Mouse (Mus musculus) liver, adult (tissue): ENCODE results near the gene Fzd2.

Experiments
- GATA4 ChIP-seq: IDR thresholded peaks from 2 replicates; pipeline ENCODE4 v1.6.1; 2014; ENCODE audit warnings: mild to moderate bottlenecking, low read length; ENCODE audit not compliant: insufficient replicate concordance

Gene Fzd2

GRCm38 (mm10) chr11:102631203-102631602 is 27.0 kb downstream of the Fzd2 start:
- no peak for TF ChIP-seq GATA4

DNA sequence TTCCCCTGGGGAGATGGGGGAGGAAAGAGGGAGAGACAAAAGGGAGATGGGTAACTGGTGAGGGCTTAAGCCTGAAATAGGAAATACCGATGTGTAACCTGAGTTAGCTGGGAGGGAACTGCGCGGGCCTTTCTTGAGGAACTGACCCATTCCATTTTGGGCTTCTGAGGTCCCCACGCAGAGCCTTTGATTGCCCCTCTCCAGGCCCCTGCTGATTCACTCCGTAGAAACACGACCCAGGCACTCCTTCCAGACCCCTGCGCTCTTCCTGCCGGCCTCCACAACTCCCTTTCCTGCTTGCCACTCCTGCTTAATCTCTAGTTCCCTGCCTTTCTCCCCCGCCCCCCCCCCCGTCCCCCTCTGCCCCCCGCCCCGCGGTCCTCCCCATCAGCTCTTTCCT is 28.5 kb downstream of the Fzd2 start:
- no peak for TF ChIP-seq GATA4

GRCm38 (mm10) chr11:102633379-102633778 is 29.2 kb downstream of the Fzd2 start:
- TF ChIP-seq GATA4, result no peak

DNA sequence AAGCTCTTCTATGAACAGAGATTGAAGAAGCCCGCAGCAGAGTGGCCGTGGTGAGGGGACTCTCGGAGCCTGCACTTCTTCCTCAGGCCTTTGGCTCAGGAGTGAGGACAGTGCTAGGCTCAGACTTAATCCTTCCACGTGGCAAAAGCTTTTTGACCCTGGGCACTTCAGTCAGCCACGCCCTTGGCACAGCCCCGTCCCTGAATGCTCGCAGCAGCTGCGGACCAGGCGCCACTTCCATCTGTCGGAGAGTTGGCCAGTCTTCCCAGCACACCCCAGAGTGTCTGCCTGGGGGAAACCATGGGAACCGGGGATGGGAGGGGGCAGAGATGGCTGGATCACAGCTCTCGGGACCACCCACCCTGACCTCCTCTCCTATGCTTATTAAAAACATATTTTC is 32.7 kb downstream of the Fzd2 start:
- TF ChIP-seq GATA4, result no peak

DNA sequence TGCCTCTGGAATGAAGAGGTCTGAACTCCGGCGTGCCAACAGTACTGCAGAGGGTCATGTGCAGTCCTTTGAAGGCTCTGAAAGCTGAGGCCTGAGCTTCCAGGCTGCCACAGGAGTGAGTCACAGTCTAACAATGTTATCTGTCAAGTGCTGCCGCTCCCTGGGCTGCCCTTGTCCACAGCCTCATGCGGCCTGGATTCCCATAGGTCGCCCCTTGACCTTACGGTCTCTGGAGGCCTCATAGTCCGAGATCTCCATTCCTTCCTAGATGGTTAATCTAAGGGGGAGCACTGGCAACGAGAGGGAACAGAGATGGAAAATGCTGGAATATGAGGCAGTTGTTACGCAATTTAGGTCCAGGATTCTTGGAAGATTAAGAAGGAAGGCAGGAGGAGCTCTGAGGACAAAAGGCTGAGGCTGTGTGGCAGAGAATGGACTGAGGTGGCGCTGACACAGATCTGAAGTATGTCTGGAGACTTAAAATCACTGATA is 39.7 kb downstream of the Fzd2 start:
- TF ChIP-seq GATA4, result no peak

GRCm38 (mm10) chr11:102646226-102646625 is 42.0 kb downstream of the Fzd2 start:
- no peak for TF ChIP-seq GATA4

GRCm38 (mm10) chr11:102647885-102648284 is 43.7 kb downstream of the Fzd2 start:
- TF ChIP-seq GATA4, result no peak

DNA sequence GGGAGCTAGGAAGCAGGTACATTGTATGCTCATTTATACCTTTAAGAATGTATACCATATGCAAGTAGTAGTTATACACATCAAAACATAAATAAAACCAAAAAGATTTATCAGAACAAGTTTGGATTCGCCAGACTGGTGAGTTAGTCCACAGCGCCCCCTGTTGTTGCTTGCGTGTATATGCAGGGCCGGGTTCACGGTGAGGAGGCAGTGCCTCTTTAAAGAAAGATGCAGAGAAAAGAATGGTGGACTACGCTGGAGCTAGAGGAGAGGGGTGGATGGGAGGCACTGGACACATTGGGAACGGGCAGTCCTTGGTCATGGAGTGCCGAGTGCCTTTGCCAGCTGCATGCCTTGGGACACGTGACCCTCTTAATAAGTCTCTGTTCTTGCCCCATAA is 47.2 kb downstream of the Fzd2 start:
- no peak for TF ChIP-seq GATA4

GRCm38 (mm10) chr11:102652844-102653243 is 48.6 kb downstream of the Fzd2 start:
- no peak for TF ChIP-seq GATA4

- no peak for TF ChIP-seq GATA4
These were observed 51.7 kb downstream of the Fzd2 start for GRCm38 (mm10) chr11:102655888-102656287.

GRCm38 (mm10) chr11:102656326-102656926 is 52.2 kb downstream of the Fzd2 start:
- no peak for TF ChIP-seq GATA4

DNA sequence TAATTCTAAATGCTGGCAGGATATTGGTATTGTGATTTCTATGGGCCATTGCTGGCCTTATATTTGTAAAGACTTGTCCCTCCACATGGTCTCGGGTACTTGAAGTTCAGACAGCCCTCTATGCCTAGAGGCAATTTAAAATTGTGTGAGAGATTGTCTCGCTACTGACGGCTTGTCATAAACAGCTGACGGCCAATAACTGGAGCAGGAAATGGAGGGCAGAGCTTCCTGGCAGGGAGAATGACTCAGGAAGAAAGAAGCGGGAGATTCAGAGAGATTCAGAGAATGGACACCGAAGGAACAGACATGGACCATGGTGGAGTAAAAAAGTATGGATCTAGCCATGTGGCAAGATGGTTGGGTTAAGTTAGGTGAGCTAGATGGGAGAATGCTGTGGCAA is 52.7 kb downstream of the Fzd2 start:
- TF ChIP-seq GATA4, result no peak
